Mouse (Mus musculus): ENCODE data around the gene Gm20721.

The Gm20721 gene

DNA sequence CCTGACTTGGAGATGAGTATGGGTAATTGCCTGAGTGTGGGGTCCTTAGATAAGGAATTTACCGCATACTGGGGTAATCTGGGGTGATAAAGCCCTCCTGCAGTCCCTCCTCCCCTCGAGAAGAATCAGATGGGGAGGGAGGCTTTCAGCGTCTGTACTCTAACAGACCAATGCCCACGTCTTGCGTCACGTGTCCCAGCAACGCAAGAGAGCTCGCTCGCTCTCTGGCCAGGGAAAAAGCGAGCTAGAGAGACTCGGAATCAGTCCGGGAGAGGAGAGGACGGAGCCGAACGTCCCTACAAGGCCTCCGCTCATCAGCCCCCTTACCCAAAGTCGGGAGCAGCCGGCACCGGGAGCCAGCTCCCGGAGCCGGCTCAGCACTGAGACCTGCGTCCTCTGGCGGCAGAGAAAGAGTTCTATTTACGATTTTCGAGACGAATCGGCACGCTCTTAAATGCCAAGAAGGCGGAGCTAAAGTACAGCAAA is 49.4 kb downstream of the Gm20721 start:
- DNase-seq (ENCODE audit: low spot score in 2 of 2): no peak

GRCm38 (mm10) chr2:174295900-174296465 is 50.5 kb downstream of the Gm20721 start:
- DNase-seq (ENCODE audit: low spot score in 2 of 2): no peak

DNA sequence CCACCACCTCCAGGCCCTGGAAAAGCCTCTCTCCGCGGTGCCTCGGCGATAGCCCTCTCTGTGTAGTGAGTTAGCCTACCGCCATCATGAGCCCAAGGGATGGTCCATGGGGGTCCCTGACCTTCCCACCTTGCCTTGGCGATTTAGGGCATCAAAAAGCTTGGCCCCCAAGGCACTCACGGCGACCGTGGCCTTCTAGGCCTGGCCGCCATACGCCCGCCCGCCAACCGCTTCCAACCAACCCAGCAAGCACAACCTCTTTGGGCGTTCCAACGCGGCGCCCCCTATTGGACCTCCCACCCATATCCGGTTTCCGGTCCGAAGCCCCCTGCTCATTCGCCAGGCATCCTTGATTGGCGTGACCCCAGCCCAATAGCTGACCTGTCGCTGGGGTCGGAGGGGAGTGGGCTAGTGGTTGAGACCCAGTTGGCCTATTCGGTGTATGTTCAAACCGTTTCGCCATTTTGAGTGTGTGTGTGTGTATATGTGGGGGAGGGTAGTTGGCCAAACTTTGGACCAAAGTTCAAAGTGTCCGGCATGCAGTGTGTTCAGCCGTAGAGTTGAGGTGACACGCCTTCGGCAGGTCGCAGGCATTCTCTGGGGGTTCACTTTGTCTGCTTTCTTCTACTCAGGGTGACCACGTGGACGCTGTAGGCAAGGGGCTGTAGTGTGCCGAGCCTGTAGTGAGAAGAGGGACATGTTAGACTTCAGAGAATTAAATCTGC is 51.2 kb downstream of the Gm20721 start:
- peak in 1 of 2 experiments; percentile 24 for DNase-seq (ENCODE audit: low spot score in 2 of 2)

- no peak for DNase-seq (ENCODE audit: low spot score in 2 of 2)
These were observed 52.1 kb downstream of the Gm20721 start for GRCm38 (mm10) chr2:174294457-174294856.

DNA sequence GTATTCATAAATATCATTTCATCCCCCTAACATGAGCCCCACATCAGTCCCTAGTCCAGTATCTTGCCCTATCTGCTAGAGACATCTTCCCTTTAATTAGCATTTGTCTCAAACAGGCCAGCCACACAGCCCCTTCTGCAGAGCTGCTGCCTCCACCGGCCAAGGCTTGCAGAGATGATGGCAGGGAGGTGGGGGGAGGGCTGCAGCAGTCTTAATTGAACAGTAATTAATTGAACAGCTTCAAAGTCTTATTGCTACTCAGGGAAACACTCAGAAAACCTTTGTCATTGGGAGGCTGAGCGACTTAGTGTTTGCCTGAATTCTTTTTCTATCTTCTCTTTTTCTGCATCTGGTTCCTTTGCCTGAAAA is 54.9 kb downstream of the Gm20721 start:
- no peak for DNase-seq (ENCODE audit: low spot score in 2 of 2)

DNA sequence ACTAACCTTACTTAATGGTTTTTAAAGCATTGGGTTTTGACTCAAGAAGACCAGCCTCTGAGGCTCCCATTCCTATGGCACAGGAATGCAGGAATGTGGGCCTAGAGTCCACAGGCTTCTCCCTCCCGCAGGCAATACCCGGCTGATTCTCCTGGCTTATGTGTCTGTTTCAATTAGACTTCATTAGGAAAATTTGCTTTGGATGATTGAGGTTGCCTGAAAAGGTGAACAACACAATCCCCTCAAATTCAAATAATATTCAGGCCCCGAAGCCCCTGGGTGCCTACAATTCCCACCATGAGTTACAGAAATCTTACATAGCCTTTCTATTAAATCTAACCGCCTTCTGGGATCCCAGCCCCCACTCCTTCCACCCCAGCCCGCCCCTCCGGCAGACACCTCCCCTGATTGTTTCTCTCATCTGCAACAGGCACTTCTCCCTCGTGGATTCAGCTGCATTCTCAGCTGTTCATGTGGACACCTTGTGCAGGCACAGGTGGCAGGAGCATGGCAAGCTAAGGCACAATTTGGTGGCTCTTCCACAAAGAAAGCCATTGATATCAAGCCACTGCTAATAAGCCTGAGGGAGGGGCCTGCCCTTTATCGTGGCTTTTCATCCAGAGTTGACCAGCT is 55.4 kb downstream of the Gm20721 start:
- no peak for DNase-seq (ENCODE audit: low spot score in 2 of 2)

GRCm38 (mm10) chr2:174288673-174289430 is 57.7 kb downstream of the Gm20721 start:
- DNase-seq (ENCODE audit: low spot score in 2 of 2): no peak

- no peak for DNase-seq (ENCODE audit: low spot score in 2 of 2)
These were observed 58.6 kb downstream of the Gm20721 start for GRCm38 (mm10) chr2:174287921-174288320.

GRCm38 (mm10) chr2:174285921-174286470 is 60.5 kb downstream of the Gm20721 start:
- no peak for DNase-seq (ENCODE audit: low spot score in 2 of 2)

DNA sequence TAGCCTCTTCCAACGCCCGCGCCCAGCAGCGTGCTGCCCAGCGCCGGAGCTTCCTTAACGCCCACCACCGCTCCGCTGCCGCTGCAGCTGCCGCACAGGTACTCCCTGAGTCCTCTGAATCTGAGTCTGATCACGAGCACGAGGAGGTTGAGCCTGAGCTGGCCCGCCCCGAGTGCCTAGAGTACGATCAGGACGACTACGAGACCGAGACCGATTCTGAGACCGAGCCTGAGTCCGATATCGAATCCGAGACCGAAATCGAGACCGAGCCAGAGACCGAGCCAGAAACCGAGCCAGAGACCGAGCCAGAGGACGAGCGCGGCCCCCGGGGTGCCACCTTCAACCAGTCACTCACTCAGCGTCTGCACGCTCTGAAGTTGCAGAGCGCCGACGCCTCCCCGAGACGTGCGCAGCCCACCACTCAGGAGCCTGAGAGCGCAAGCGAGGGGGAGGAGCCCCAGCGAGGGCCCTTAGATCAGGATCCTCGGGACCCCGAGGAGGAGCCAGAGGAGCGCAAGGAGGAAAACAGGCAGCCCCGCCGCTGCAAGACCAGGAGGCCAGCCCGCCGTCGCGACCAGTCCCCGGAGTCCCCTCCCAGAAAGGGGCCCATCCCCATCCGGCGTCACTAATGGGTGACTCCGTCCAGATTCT is 61.6 kb downstream of the Gm20721 start:
- DNase-seq (ENCODE audit: low spot score in 2 of 2): no peak

GRCm38 (mm10) chr2:174284011-174284410 is 62.5 kb downstream of the Gm20721 start, which contains the start of gene Gnas:
TSS of gene Gnas (plus strand) at chr2:174284320.
- peak in 1 of 2 experiments; percentile 39 for DNase-seq (ENCODE audit: low spot score in 2 of 2)

DNA sequence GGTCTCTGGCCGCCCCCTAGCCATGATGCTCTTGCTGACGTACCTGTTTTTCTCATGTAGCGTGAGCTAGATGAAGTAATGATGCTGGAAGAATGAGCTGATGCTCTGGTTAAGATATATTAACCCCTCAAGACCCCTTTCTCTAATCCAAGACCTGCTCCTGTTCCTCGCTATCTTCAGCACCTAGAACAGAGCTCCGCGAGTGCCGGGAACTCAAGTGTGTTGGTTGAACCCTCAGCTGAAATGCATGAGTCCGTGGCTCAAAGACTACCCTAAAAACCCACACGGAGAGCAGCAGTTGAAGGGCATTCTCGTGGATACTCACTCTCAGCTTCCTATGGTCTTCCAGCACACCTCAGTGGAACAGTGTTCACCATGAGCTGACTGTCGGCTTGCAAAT is 63.2 kb downstream of the Gm20721 start:
- no peak for DNase-seq (ENCODE audit: low spot score in 2 of 2)

Data from urinary bladder, postnatal 36 days (tissue).